Mouse (Mus musculus): ENCODE results near the gene Aqp9. TPM values are rescaled to one million over a fixed set of nuclear protein-coding genes. Genes with fewer than 3 reads are reported as not detected.

Gene Aqp9
- polyA plus RNA-seq, 1 experiment: 0.01 TPM

- Histone ChIP-seq H3K79me2 (ENCODE audit: control insufficient read depth, insufficient read depth) (no peaks in the 10 kb centered on the region), H3K27me3 (ENCODE audit: control insufficient read depth, insufficient read depth, insufficient read length) (no peaks in the 10 kb centered on the region), H3K79me3 (ENCODE audit: low read depth) (no peaks in the 10 kb centered on the region), H3ac (ENCODE audit: control insufficient read depth, insufficient read length, low read depth) (no peak overlapping the region), H3K4me3 (ENCODE audit: insufficient read depth, poor library complexity, severe bottlenecking) (no peak overlapping the region), H3K36me3 (ENCODE audit: control insufficient read depth, insufficient read depth) (no peaks in the 10 kb centered on the region)
- no peak for TF ChIP-seq CEBPB (IDR thresholded peaks at IDR 0.05; ENCODE audit: low read depth)
- no peak for TF ChIP-seq USF1 (IDR thresholded peaks at IDR 0.05; ENCODE audit: low read depth)
- no peak for TF ChIP-seq CTCF (IDR thresholded peaks at IDR 0.05; ENCODE audit: control insufficient read depth, insufficient read depth, insufficient read length)
- TF ChIP-seq MAX (IDR thresholded peaks at IDR 0.05): no peak
- TF ChIP-seq MYOD1 (IDR thresholded peaks at IDR 0.05; ENCODE audit: control insufficient read depth, insufficient read length, low read depth): no peak
- TF ChIP-seq FOSL1 (IDR thresholded peaks at IDR 0.05; ENCODE audit: insufficient read depth, low read length, poor library complexity, severe bottlenecking): no peak
- no peak for TF ChIP-seq MYOG (IDR thresholded peaks at IDR 0.05; ENCODE audit: control insufficient read depth, extremely low read depth, insufficient read length)
These were observed 105.5 kb downstream of the Aqp9 start for GRCm38 (mm10) chr9:71062976-71063375.

DNA sequence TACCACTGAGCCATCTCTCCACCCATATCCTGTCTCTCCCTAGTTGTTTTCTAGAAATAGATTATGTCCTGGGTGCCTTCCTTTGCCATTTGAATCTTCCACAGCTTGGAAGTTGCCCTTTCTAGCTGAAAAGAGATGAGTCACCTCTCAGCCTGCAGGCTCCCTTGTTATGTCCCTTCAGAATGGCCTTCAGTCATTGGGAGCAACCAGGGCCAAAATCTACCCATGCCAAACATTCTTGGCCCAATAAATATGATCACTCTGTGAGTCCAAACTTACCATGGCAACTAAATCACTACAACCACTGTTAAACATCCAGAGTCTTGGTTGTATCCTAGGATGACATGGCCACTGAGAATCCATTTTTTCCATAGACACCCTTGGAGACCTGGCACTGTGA lies 106.2 kb downstream of the Aqp9 start:
- no peaks in the 10 kb centered on the region for H3K36me3 ChIP-seq (ENCODE audit: control insufficient read depth, insufficient read depth)
- no peak for TF ChIP-seq USF1 (IDR thresholded peaks at IDR 0.05; ENCODE audit: low read depth)
- TF ChIP-seq MYOD1 (IDR thresholded peaks at IDR 0.05; ENCODE audit: control insufficient read depth, insufficient read length, low read depth): no peak
- no peak for TF ChIP-seq CTCF (IDR thresholded peaks at IDR 0.05; ENCODE audit: control insufficient read depth, insufficient read depth, insufficient read length)
- no peak for TF ChIP-seq FOSL1 (IDR thresholded peaks at IDR 0.05; ENCODE audit: insufficient read depth, low read length, poor library complexity, severe bottlenecking)
- TF ChIP-seq MYOG (IDR thresholded peaks at IDR 0.05; ENCODE audit: control insufficient read depth, extremely low read depth, insufficient read length): no peak
- no peak for TF ChIP-seq MAX (IDR thresholded peaks at IDR 0.05)
- TF ChIP-seq CEBPB (IDR thresholded peaks at IDR 0.05; ENCODE audit: low read depth): no peak
- no peak overlapping the region for H3K4me3 ChIP-seq (ENCODE audit: insufficient read depth, poor library complexity, severe bottlenecking)
- no peaks in the 10 kb centered on the region for H3K79me3 ChIP-seq (ENCODE audit: low read depth)
- H3ac ChIP-seq (ENCODE audit: control insufficient read depth, insufficient read length, low read depth): no peak overlapping the region
- no peaks in the 10 kb centered on the region for H3K27me3 ChIP-seq (ENCODE audit: control insufficient read depth, insufficient read depth, insufficient read length)
- no peaks in the 10 kb centered on the region for H3K79me2 ChIP-seq (ENCODE audit: control insufficient read depth, insufficient read depth)

Other genes starting within 250 kb of the Aqp9 start
- not detected for gene Lipc, start 216.5 kb downstream of the Aqp9 start, polyA plus RNA-seq (2012; fragmentation: generic; extraction: Trizol)
- 0.01 TPM for gene Aldh1a2, start 47.1 kb upstream of the Aqp9 start, polyA plus RNA-seq (2012; fragmentation: generic; extraction: Trizol)